Mouse (Mus musculus): ENCODE data around the gene Ehbp1.

DNA sequence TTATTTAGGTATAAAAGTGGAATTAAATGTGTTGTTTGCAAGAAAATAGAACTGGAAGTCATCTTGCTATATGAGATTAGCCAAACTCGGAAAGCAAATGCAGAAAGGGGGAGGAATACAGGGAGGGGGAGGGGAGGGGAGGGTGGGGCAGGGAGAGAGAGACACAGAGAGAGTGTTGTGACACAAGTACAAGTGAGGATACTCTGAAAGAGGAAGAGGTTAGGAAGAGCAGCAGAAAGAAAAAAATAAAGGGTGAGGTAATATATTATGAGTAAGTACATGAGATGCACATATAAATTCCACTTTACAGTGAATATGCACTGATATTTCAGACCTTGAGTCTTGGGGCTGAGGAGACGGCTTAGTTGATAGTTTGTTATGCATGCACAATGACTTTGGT lies 123.9 kb downstream of the Ehbp1 start:
- TF ChIP-seq CTCF (IDR thresholded peaks at IDR 0.05; ENCODE audit: control insufficient read depth, insufficient read depth, insufficient read length), result no peak
- TF ChIP-seq USF1 (IDR thresholded peaks at IDR 0.05; ENCODE audit: low read depth), result no peak

Data from C2C12 (cell line).